Mouse (Mus musculus): Measurements from ENCODE around the gene Gpn2.

Gpn2 gene

DNA sequence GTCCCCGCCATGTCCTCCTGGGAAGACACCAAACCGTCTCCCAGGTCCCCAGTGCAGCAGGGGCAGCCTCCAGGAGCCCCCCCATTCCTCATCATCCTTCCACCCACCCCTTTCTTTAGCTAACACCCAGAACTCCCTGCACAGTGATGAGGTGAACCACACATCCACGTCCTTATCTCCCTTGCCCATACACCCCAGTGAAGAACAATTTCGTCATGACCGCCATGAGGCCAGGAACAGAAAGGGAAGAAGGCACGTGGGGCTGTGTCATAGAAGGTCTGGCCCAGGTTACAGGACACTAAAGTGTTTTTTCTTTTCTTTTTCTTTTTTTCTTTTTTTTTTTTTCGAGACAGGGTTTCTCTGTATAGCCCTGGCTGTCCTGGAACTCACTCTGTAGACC is 40.7 kb downstream of the Gpn2 start:
- no peak for DNase-seq (ENCODE audit: low read depth, low spot score)

DNA sequence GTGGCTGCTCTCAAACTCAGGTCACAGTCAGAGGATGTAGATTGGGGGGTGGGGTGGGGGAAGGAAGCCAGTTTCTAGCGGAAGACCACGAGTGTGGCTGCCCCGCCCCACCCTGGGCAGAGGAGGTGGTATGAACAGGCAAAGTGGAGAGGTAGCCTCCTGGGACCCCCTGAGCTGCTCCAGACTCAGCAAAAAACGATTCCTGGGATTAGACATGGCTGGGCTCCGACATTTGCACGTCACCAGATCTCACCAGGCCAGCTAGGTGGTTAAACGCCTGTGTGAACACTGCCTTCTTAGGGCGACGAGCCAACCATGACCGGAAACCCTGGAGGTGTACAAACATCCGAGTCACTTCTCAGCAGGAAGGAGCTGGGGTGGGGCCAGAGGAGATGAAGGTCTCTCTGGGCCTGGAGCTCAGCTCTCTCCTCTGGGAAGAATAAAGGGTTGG is 41.5 kb downstream of the Gpn2 start:
- no peak for DNase-seq (ENCODE audit: low read depth, low spot score)

DNA sequence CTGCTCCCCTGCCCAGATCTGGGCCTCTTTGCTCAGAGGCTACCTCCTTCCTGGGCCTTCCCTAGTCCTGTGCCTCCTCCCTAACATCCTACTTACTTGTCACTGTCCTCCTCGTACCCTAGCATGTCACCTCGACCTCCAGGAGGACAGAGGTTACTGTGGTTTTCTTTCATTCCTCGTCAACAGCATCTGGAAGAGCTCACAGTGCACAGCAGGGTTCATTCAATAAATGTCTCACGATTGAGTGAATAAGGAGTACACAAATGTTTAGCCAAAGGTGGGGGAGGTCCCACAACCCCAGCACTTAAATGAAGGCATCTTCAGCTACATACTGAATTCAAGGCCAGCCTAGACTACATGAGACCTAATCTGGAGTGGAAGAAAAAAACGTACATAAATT is 42.1 kb downstream of the Gpn2 start:
- DNase-seq (ENCODE audit: low read depth, low spot score): no peak

DNA sequence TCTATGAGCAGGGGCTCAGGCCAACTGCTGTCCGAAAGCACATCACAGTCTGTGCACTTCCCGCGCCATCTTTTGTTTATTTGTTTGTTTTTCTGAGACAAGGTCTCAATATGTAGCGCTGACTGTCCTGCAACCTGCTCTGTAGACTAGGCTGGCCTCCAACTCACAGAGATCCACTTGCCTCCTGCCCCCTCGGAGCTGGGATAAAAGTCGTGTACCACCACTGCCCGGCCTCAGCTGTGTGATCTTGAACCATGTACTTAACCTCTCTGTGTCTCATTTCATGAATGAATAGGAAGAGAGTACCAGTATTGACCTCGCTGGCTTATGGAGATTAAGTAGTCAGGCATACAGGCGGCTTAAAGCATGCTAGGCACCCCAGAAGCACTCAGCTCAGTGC is 42.5 kb downstream of the Gpn2 start:
- DNase-seq (ENCODE audit: low read depth, low spot score): no peak

DNA sequence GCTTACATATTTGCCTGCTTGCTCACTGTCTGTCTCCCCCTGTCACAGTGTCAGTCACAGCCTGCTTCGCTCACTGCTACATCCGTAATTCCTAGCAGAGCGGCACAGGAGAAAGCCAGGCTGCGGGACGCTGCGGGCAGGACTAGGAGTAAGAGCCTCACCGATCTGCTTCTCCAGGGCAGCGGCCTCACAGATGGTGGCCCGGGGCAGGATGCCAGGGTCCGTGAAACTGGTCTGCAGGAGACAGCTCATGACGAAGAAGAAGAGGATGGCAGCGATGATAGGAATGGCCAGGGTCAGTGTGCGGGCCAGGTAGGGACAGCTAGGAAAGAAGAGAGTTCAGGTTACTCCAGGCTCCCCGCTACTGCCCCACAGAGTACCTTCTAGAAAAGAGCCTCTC is 42.9 kb downstream of the Gpn2 start:
- DNase-seq (ENCODE audit: low read depth, low spot score): no peak

DNA sequence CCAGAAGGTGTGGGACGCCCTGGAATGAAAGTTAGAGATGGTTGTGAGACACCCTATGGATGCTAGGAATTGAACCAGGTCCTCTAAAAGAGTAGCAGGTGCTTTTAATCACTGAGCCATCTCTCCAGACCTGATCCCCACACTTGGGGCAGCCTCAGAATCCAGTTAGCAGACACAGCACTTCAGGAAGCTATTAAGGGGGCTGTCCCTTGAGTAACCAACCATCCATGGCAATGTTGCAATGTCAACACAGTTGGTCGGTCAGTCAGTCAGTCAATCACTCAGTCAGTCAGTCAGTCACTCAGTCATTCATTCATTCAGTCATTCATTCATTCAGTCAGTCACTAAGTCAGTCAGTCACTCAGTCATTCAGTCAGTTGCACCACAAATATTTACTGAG is 44.4 kb downstream of the Gpn2 start:
- no peak for DNase-seq (ENCODE audit: low read depth, low spot score)

DNA sequence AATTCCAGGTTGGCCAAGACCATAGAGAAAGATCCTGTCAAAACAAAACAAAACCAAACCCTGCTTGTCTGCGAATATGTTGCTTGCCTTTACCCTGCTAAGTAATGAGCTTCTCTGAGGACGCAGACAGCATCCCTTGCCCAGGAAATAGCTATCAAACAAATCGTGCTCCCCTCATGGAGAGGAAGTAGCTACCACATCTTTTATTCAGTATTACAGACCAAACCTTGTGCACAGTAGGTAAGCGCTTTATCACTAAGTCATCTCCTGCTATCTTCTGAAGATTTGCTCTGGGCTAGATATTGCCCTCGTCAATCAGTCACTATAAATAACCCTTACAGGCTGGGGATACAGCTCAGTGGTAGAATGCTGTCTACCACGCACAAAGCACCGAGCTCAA is 45.0 kb downstream of the Gpn2 start:
- no peak for DNase-seq (ENCODE audit: low read depth, low spot score)

DNA sequence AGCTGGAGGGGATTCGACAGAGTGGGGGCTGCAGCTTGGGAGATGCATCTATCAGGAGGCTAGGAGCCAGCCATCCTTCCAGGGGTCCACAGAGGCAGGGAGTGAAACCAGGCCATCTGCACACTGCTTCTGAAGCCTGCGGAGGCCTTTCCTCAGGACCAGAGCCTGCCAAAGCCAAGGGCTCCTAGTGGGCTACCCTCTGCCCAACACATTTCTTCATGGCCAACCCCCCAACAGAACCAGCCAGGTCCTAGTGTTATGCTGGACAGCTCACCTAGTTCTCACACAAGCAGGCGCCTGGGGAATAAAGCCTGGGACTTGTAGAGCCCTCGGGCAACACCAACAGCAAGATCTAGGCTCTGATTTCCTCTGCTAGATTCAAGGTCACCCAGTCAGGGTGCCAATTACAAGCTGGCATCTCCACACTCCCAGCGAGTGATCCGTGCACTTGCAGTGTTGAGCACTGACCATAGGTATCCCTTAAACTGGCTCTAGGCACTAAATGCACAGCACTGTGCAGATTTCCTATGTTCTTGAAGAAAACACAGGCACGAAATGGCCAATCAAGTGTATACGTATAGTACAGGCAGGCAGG is 46.3 kb downstream of the Gpn2 start:
- no peak for DNase-seq (ENCODE audit: low read depth, low spot score)

DNA sequence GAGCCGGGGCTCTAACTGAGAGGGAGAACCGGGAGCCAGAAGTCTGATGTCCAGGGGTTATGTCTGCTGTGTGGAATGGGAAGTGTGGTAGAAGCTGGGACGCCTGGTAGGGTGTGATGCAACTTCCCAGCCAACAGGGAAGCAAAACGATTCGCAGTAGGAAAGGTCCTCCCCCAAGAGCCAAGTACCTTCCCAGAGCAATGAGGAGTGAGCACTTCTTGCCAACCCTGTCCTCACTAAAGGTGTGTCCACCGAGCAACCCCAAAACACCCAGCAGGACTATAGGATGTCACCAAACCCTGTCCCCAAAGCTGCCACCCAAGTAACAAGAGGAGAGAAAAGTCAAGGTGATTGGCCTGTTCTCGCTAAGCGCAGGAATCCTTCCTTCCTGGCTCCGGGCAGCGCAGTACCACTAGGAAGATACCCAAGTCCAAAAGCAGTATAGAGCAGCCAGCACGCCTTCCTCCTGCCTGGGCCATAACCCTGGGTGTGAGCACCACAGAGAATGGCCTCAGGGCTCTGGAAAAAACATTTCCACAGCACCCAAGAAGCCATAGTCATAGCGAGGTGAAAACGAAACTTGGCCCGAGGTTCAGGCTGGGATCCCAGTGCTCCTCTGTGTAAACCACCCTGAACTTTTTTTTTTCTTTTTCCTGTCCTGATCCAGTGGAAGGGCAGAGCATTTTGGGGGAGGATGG is 47.1 kb downstream of the Gpn2 start:
- DNase-seq (ENCODE audit: low read depth, low spot score): no peak

DNA sequence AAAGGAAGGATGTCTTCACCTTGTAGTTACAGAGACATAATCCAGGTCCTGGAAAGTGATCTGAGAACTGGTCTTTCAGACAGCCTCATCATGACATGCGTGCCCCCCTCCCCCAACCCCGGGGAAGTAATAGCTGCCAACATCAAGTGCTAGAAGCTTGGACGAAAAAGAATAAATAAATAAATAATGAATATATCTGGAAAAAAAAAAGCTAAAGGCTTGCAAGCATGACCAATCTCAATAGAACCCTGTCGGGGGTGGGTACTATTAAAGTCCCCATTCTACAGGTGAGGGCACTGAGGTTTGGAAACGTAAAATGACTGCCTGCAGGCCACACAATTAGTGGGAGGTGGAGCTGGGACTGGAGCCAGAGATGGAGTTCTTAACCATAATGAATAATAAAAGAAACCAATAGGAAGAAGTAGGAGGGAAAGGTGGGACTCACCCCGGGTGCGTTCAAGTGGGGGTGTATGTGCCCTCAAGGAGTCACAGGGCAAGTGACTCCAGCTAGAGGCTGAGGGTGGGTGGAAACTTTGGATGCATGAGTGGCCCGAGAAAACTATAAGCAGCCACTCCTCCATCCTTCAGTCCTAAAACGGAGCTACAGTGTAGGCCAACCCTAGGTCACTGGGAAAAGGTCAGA is 47.7 kb downstream of the Gpn2 start:
- DNase-seq (ENCODE audit: low read depth, low spot score): no peak

DNA sequence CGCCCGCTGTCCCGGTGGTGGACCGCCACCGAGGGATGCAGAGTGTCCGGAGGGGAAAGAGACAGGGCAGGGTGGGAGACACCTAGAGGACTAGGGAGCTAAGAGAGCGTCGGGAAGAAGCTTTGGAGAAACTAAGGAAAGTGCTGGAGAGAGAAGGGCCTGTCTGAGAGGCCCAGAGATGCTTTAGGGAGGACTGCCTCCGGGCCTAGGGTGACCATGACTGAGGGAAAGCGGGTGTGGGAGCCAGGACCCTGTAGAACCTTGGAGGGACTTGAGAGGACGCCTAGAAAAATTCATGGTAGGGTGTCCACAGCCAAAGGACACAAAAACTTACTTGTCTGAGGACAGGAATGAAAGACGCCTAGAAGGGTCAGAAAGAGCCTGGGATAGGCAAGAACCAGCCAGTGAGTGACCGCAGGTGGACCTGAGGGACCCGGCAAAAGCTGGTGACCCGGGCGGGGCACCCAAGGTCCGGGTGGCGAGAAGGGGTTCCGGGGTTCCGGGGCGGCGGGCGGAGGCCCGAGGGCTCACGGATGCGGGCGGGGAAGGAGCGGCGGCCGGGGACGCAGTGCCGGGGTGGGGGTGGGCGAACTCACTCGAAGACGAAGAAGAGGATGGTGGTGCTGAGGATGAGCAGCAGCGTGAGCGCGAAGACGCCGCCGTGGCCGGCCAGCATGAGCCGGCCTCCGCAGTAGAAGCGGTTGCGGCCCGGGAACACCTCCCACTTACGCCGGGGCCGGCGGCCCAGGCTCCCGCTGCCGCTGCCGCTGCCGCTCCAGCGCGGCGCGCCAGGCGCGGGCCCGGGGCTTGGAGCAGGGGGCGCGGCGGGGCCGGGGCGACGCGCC is 48.5 kb downstream of the Gpn2 start:
- no peak for DNase-seq (ENCODE audit: low read depth, low spot score)

DNA sequence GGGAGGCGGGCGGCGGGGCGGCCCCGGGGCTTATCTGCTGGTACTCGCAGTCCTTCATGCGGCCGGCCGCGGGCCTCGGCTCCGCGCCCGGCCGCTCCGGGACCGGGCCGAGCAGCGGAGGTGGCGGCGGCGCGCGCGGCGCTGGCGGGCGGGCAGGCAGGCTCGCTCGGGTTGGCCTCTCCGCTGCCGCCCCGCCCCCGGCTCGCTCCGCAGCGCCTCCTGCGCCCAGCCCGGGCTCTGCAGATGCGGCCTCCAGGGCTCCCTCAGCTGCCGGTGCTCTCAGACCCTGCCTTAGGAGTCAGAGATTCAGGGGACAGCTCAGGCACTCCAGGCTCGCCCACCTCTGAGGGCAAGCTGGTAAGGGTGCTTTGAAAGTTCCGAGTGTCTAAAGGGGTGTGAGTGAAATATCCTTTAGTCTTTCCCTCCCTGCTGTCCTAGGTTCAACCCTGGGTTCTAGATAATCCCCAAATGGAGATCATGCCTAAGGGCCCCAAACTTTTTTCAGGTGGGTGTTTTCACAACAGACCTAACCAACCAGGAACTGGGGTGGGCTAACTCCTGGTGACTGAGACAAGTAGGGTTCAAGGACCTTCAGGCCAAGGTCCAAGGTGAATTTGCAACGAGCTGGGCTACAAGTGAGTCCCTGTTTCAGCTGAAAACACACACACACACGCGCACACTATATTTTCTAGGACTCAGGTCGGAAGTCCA is 49.3 kb downstream of the Gpn2 start:
- peak; percentile 61 for DNase-seq (ENCODE audit: low read depth, low spot score)

DNA sequence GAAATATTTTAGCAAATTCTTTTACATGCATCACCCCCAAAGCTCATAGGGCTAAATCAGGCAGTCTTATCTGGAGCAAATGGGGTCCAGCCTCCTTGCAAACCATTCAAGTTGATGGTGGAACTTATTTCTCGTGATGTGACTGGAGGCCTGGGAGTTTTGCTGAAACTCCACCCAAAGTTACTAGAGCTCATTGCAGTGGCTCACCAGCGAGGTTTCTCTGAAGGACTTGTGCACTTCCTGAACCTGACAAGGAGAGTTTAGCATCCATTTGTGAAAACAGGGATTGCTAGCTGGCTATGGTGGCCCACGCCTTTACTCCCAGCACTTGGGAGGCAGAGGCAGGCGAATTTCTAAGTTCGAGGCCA is 49.9 kb downstream of the Gpn2 start:
- DNase-seq (ENCODE audit: low read depth, low spot score): no peak
